Mouse (Mus musculus) heart, postnatal 36 days (tissue): ENCODE results near the gene Ifi203. TPM values are rescaled to one million over a fixed set of nuclear protein-coding genes. Genes with fewer than 3 reads are reported as not detected.
"Not testable (repeated sequence)": the region's sequence is repeated elsewhere in the genome, so short reads cannot be mapped to it uniquely, and the experiment has no call there.

Experiments used
- DNase-seq, 2 experiments: peaks; one replicate each; pipeline ENCODE4 v3.0.0; 2021 to 2022
- intact Hi-C: fragments of 180-260 bp; cut with DNase I; formaldehyde crosslinking; loops from one replicate; pipeline ENCODE4 v1.15.1; 2025
- total RNA-seq, 2 experiments: library from RNA; stranded (reverse); gene quantifications; 2 replicates each; pipeline ENCODE4 v1.2.3; 2021

The Ifi203 gene
- total RNA-seq, 2 experiments from 2014 or later, result 10.8 to 21.2 TPM

DNA sequence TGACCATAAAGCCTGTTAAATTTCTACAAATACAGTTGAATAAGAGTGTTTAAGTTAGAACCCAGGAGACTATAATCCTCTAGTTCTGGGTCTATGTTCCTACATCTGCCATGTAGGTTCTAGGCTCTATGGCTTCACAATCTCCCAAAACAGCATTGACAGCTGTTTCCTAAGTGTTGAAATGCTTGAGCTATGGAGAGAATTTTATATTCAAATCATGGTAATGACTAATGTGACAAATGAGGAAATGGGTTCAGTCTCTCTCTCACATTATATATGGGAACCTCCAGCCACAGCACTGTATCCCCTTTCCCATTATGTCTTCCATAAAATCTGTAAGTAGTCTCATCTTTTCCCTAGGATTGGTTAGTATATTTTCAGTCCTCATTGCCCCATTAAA lies 34.1 kb downstream of the Ifi203 start:
- DNase-seq, intact Hi-C loops: not testable (repeated sequence)

DNA sequence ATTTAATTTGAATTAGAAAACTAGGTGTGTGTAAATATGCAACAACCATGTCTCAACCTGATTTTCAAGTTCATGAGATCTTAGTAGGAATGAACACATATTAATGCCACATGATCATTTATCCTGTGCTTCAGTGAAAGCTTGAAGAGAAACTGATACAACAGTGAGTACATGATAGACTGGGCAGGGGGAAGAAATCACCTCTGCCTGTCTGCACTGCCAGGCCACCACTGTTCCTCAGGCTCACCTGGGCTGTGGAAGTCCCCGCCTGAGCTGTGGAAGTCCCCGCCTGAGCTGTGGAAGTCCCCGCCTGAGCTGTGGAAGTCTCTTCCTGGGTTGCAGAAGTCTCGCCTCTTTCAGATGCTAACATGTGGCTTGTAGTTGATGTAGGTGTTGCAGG lies 36.6 kb downstream of the Ifi203 start:
- intact Hi-C loops, DNase-seq: not testable (repeated sequence)

DNA sequence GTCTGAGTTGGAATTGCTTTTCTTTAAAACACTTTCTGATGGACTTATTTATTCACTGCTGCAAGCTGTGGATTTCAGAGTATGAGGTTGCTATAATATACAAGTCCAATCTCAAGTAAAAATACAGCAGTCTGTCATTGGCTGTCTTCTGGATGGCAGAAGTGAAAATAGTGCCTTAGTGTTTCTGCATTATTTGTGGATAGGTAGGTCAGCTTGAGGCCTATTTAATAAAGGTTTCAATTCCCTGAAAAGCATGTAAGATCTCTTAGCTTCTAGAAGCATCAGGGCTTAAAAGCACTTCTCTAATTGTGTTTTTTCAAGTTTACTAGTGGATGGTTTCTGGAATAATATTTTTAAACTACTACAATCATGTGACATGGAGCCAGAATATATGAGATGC lies 52.7 kb downstream of the Ifi203 start:
- intact Hi-C loops, DNase-seq: not testable (repeated sequence)

DNA sequence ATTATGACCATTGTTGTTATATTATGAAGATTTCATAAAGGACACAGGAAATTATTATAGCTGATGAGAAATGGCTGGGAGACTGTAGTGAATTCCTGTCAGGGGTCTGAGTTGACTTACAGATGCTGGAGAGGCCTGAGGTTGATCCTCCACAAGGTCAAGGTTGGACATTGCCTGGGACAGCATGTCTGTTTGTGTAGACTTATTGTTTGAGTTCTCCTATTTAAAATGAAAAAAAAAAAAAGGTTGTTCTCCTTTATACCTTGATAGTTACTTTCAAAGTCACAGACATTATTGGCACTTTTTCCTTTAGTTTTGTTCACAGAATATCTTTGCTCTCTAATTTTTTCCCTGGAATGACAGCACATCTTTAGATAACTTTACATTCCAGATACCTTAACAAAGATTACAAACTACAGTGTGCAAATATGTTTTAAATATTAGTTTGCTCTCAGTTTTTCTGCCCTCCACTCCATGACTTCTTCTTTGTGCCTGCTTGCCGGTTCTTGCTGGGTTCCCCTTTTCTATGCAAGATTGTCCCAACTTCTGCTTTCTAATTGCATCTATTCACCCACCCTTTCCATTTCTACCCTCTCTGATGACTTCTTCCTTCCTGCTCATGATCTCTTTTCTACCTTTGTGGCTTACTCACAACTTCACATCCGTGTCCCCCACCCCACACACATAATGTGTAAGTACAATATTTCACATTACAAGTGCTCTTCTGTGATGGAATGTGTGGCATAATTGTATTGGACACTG lies 55.3 kb downstream of the Ifi203 start:
- intact Hi-C loops, result not testable (repeated sequence)

DNA sequence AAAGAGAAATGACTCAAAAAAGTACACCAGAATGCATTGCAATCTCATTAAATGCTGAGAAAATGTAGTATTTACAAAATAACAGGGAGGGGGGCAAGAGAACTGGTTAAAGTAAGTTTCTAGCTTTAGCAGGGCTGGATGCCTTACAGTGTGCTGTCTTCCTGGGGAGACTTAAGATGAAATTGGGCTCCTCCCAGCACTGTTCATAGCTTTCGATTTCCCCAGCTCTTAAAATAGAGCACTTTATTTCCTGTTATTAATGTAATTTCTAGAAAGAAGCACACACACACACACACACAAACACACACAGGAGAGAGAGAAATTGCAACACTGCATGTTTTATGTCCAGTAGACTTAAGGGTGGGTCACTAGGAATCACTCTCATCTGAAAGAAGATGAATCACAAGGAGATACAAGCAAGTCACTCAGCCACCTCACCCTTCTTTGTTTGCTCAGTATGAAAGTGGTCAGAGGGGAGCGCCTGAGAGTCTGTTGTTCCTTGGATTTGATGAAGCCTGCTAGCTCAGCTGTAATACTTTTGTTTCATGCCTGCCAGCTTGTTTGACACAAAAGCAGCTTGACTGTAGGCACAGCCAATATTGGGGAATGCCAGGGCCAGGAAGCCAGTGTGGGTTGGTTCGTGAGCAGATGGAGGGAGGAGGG lies 62.3 kb downstream of the Ifi203 start:
- intact Hi-C loops, result loop anchor here (2.0 kb wide), 1 partner anchor 33 kb away; the partner anchor contains the start of gene Ifi211
- DNase-seq, result peak; percentile 15 to 53

More for the DNA sequence above, 55.3 kb downstream of the Ifi203 start:
- not testable (repeated sequence) for DNase-seq

DNA sequence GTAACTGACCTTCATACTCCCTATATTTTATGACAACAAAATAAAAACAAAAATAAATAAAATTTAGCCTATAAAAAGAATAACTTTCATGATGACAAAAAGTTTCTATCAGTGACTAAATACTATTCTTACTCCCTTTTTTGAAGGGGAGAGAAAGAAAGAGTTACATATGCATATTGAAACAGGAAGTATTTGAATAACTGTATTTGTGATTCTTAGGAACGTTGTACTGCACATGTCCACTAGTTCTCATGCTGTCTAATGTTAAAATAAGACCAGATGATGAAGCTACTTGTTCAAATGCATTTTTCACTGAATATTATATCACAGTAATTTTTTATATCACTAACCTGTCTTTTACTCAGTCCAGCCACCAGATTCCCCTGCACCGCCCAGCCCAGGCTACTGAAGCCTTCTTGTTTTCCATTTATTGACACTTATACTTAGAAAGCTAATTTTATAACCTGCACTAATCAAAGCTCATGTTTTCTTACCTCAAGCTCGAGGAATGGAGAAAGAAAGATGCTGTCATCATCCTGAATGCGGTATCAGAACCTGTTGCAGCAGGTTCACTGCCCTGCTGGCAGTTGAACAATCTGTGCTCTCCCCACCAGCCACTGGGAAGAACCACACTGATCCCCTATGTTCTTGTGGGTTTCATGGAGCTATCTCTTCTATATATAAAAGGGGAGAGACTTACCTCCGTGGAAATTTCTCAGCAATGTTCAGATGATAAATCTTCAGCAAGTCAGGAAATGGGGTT lies 63.1 kb downstream of the Ifi203 start:
- intact Hi-C loops, result loop anchor here (5.0 kb wide), 1 partner anchor 63 kb away; the partner anchor contains the start of genes Ifi203 and Mndal
- peak in 1 of 2 experiments; percentile 12 for DNase-seq

DNA sequence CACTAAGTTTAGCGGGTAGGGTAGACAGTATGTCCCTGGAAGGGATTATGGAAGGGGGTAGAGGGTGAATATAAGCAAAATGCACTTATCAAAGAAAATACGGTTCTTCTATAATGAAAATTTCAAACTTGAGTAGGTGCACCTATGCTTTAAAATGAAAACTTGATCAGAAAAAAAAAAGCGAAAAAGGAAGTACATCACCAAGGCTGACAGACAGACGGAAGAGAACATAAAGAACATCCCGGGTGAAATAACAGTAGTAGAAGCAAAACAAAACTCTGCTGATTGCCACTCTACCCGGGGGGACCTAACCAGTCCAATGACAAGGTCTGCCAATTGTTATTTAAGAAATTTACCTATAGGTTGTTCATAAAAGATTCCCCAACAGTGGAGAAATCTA lies 64.2 kb downstream of the Ifi203 start:
- DNase-seq, result not testable (repeated sequence)
- intact Hi-C loops, result loop anchor here (5.0 kb wide), 1 partner anchor 64 kb away; the partner anchor contains the start of genes Ifi203 and Mndal

DNA sequence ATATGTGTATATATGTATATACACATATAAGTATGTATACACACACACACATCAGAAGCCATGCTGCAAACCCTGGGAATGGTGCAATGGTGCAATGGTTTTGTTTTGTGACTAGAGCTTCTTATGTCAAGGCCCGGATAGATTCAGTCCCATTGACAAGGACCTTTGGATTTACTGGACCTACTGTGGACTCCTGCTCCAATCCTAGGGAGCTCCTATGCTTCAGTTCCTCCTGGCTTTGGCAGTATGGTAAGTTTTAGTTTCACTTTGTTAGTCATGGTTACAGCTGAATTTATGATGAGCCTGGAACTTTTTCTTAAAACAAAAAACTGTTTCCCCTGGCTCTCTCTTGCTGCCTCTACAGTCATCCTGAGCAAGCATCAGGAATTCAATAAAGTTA lies 65.3 kb downstream of the Ifi203 start:
- intact Hi-C loops, result loop anchor here (5.0 kb wide), 1 partner anchor 65 kb away; the partner anchor contains the start of genes Ifi203 and Mndal
- not testable (repeated sequence) for DNase-seq

Other genes with a start within 250 kb of the Ifi203 start
- 1 to 10 TPM; 4.0 to 5.1 TPM for gene Ifi207, start 200.9 kb downstream of the Ifi203 start, total RNA-seq
- gene Ifi204, start 175.7 kb downstream of the Ifi203 start, total RNA-seq, result 1 to 10 TPM; 2.1 to 4.4 TPM
- gene Ifi211, start 29.6 kb downstream of the Ifi203 start, total RNA-seq, result 1 to 10 TPM; 1.1 to 4.1 TPM
- gene Mndal, start 181 bp downstream of the Ifi203 start, total RNA-seq, result 10 to 100 TPM; 13.3 to 16.8 TPM
- not detected for gene Ifi202b, start 40.1 kb upstream of the Ifi203 start, total RNA-seq
- 10 to 100 TPM in 1 of 2 experiments, 1 to 10 TPM in 1; 6.7 to 18.7 TPM for gene Ifi205, start 89.1 kb upstream of the Ifi203 start, total RNA-seq
- gene Olfr433, start 98.0 kb upstream of the Ifi203 start, total RNA-seq, result not detected
- not detected for gene Olfr432, start 106.5 kb upstream of the Ifi203 start, total RNA-seq
- gene Olfr430, start 123.9 kb upstream of the Ifi203 start, total RNA-seq, result not detected
- not detected for gene Olfr429, start 141.7 kb upstream of the Ifi203 start, total RNA-seq
- gene Olfr427, start 154.2 kb upstream of the Ifi203 start, total RNA-seq, result not detected
- gene Olfr231, start 178.5 kb upstream of the Ifi203 start, total RNA-seq, result not detected
- not detected for gene Olfr424, start 188.8 kb upstream of the Ifi203 start, total RNA-seq
- gene Olfr420, start 213.0 kb upstream of the Ifi203 start, total RNA-seq, result not detected
- gene Spta1, start 230.1 kb upstream of the Ifi203 start, total RNA-seq, result 10 to 100 TPM in 1 of 2 experiments, 1 to 10 TPM in 1; 9.2 to 12.0 TPM